Mouse (Mus musculus) kidney, embryonic 14.5 days (tissue): Measurements from ENCODE around the gene Aldh1b1. TPM values are rescaled to one million over a fixed set of nuclear protein-coding genes. Genes with fewer than 3 reads are reported as not detected.

Experiments
- ATAC-seq: fragments of 200-750 bp; cut with Nextera tagmentation; 2 replicates; pipeline ENCODE4 v1.8.0; 2017; ENCODE audit warnings: moderate number of reproducible peaks, mild to moderate bottlenecking, moderate TSS enrichment, moderate library complexity; ENCODE audit not compliant: low FRiP score, low TSS enrichment
- H3K27ac ChIP-seq: fragments of 300-500 bp; sonication (generic); 2 replicates; pipeline ENCODE4 v1.5.1; 2014; ENCODE audit warnings: low read depth, mild to moderate bottlenecking, low read length, moderate library complexity, mixed read lengths
- H3K27me3 ChIP-seq: fragments of 300-500 bp; sonication (generic); 2 replicates; pipeline ENCODE4 v1.6.1; 2014; ENCODE audit warnings: mild to moderate bottlenecking, low read length; ENCODE audit not compliant: control insufficient read depth, insufficient read depth
- H3K36me3 ChIP-seq: fragments of 300-500 bp; sonication (generic); 2 replicates; pipeline ENCODE4 v1.6.1; 2014; ENCODE audit warnings: low read length, mixed read lengths; ENCODE audit not compliant: control insufficient read depth, insufficient read depth
- H3K4me1 ChIP-seq: fragments of 300-500 bp; sonication (generic); 2 replicates; pipeline ENCODE4 v1.6.1; 2014; ENCODE audit warnings: low read length, mixed read lengths; ENCODE audit not compliant: control insufficient read depth, insufficient read depth
- H3K4me2 ChIP-seq: fragments of 300-500 bp; sonication (generic); replicated peaks from 2 replicates; pipeline ENCODE4 v1.6.1; 2014; ENCODE audit warnings: low read depth, mild to moderate bottlenecking, low read length
- H3K4me3 ChIP-seq: fragments of 300-500 bp; sonication (generic); 2 replicates; pipeline ENCODE4 v1.5.1; 2014; ENCODE audit warnings: mild to moderate bottlenecking, low read length
- H3K9ac ChIP-seq: fragments of 300-500 bp; sonication (generic); 2 replicates; pipeline ENCODE4 v1.6.1; 2014; ENCODE audit warnings: low read depth, mild to moderate bottlenecking, low read length, moderate library complexity
- H3K9me3 ChIP-seq: fragments of 300-500 bp; sonication (generic); 2 replicates; pipeline ENCODE4 v1.6.1; 2016; ENCODE audit warnings: low read length; ENCODE audit not compliant: control insufficient read depth
- WGBS: fragments of 180-500 bp; shearing (Covaris S2); extraction: QIAGEN DNeasy Blood & Tissue Kit; methylation state at CpG from one replicate; pipeline ENCODE4 v1.1.7; 2014; 5-methylcytosine and 5-hydroxymethylcytosine counted together
- polyA plus RNA-seq: library from polyadenylated mRNA; unstranded; fragments of >200 nt; fragmentation: Nextera tagmentation; extraction: Ambion mirVana; gene quantifications from 2 replicates; pipeline ENCODE4 v1.2.1, GENCODE M21; 2014

Aldh1b1 gene
- polyA plus RNA-seq, 1 experiment from 2014 or later, result 2.2 TPM

- H3K9ac ChIP-seq, result no peak overlapping the region
- ATAC-seq, result no peak
- H3K4me1 ChIP-seq, result peaks cover 22% of the 10 kb centered on the region
- H3K4me3 ChIP-seq, result no peak overlapping the region
- no peak overlapping the region for H3K27ac ChIP-seq
- no peaks in the 10 kb centered on the region for H3K36me3 ChIP-seq
- peaks cover 17% of the 10 kb centered on the region for H3K27me3 ChIP-seq
- H3K9me3 ChIP-seq, result no peaks in the 10 kb centered on the region; the same call in 1 of the 2 replicates
- 27% methylated on average over 10 of the region's 10 CpGs for WGBS
- no peak overlapping the region for H3K4me2 ChIP-seq
These were observed 28.8 kb upstream of the Aldh1b1 start for GRCm38 (mm10) chr4:45769791-45770637.

GRCm38 (mm10) chr4:45770638-45771033, 28.2 kb upstream of the Aldh1b1 start:
- Histone ChIP-seq H3K4me1 (peaks cover 16% of the 10 kb centered on the region), H3K27ac (no peak overlapping the region), H3K9ac (no peak overlapping the region), H3K4me3 (no peak overlapping the region), H3K27me3 (peaks cover 13% of the 10 kb centered on the region; the same call in 1 of the 2 replicates), H3K9me3 (no peaks in the 10 kb centered on the region), H3K4me2 (no peak overlapping the region), H3K36me3 (no peaks in the 10 kb centered on the region)
- WGBS, result 30% methylated on average over 4 of the region's 4 CpGs
- no peak for ATAC-seq

- no peak for ATAC-seq
- Histone ChIP-seq H3K4me1 (peaks cover 15% of the 10 kb centered on the region), H3K27ac (no peak overlapping the region), H3K36me3 (no peaks in the 10 kb centered on the region), H3K9ac (no peak overlapping the region), H3K9me3 (no peaks in the 10 kb centered on the region), H3K4me3 (no peak overlapping the region), H3K4me2 (no peak overlapping the region), H3K27me3 (peaks cover 13% of the 10 kb centered on the region; the same call in 1 of the 2 replicates)
- WGBS, result 33% methylated on average over 8 of the region's 8 CpGs
These were observed 27.6 kb upstream of the Aldh1b1 start for GRCm38 (mm10) chr4:45771173-45771572.

GRCm38 (mm10) chr4:45771619-45772018, 27.2 kb upstream of the Aldh1b1 start:
- peaks cover 13% of the 10 kb centered on the region; the same call in 1 of the 2 replicates for H3K27me3 ChIP-seq
- H3K27ac ChIP-seq, result no peak overlapping the region
- H3K9ac ChIP-seq, result no peak overlapping the region
- no peak for ATAC-seq
- H3K9me3 ChIP-seq, result no peaks in the 10 kb centered on the region
- peaks cover 11% of the 10 kb centered on the region for H3K4me1 ChIP-seq
- WGBS, result 2% methylated on average over 5 of the region's 5 CpGs
- no peak overlapping the region for H3K4me3 ChIP-seq
- no peaks in the 10 kb centered on the region for H3K36me3 ChIP-seq
- no peak overlapping the region for H3K4me2 ChIP-seq

GRCm38 (mm10) chr4:45783671-45784070, 15.2 kb upstream of the Aldh1b1 start:
- Histone ChIP-seq H3K4me3 (no peak overlapping the region), H3K27ac (no peak overlapping the region), H3K9me3 (no peaks in the 10 kb centered on the region), H3K4me2 (no peak overlapping the region), H3K4me1 (no peaks in the 10 kb centered on the region), H3K9ac (no peak overlapping the region), H3K27me3 (peaks cover 4% of the 10 kb centered on the region; the same call in 1 of the 2 replicates), H3K36me3 (no peaks in the 10 kb centered on the region)
- 44% methylated on average over 1 of the region's 1 CpGs for WGBS
- no peak for ATAC-seq

GRCm38 (mm10) chr4:45785959-45786358, 12.9 kb upstream of the Aldh1b1 start:
- H3K9ac ChIP-seq, result no peak overlapping the region

GRCm38 (mm10) chr4:45786674-45787073, 12.1 kb upstream of the Aldh1b1 start:
- H3K4me1 ChIP-seq, result 0 out of 2 replicates have a peak, but pooled peaks cover 7% of the 10 kb centered on the region
- no peak overlapping the region for H3K4me2 ChIP-seq
- no peaks in the 10 kb centered on the region for H3K9me3 ChIP-seq
- no peak overlapping the region for H3K4me3 ChIP-seq
- H3K9ac ChIP-seq, result no peak overlapping the region
- no peak for ATAC-seq
- no peaks in the 10 kb centered on the region for H3K36me3 ChIP-seq
- H3K27ac ChIP-seq, result no peak overlapping the region
- peaks cover 4% of the 10 kb centered on the region; the same call in 1 of the 2 replicates for H3K27me3 ChIP-seq
- WGBS, result 57% methylated on average over 4 of the region's 4 CpGs

More at GRCm38 (mm10) chr4:45785959-45786358, 12.9 kb upstream of the Aldh1b1 start:
- peaks cover 4% of the 10 kb centered on the region; the same call in 1 of the 2 replicates for H3K27me3 ChIP-seq
- WGBS, result 34% methylated on average over 2 of the region's 2 CpGs
- ATAC-seq, result no peak
- H3K4me2 ChIP-seq, result no peak overlapping the region
- H3K36me3 ChIP-seq, result no peaks in the 10 kb centered on the region
- no peaks in the 10 kb centered on the region for H3K9me3 ChIP-seq
- no peak overlapping the region for H3K27ac ChIP-seq
- no peak overlapping the region for H3K4me3 ChIP-seq
- H3K4me1 ChIP-seq, result 0 out of 2 replicates have a peak, but pooled peaks cover 7% of the 10 kb centered on the region

GRCm38 (mm10) chr4:45788446-45789081, 10.3 kb upstream of the Aldh1b1 start:
- Histone ChIP-seq H3K9ac (no peak overlapping the region), H3K4me2 (no peak overlapping the region), H3K36me3 (no peaks in the 10 kb centered on the region), H3K27me3 (peaks cover 4% of the 10 kb centered on the region; the same call in 1 of the 2 replicates), H3K4me1 (0 out of 2 replicates have a peak, but pooled peaks cover 7% of the 10 kb centered on the region), H3K4me3 (no peak overlapping the region), H3K9me3 (no peaks in the 10 kb centered on the region), H3K27ac (no peak overlapping the region)
- 0 out of 2 replicates have a peak, but pooled peaks have one; percentile 50 for ATAC-seq
- WGBS, result 59% methylated on average over 13 of the region's 13 CpGs
